Mouse (Mus musculus): ENCODE results near the gene Ifrd2.

- TF ChIP-seq POLR2A (IDR thresholded peaks at IDR 0.05; ENCODE audit: control insufficient read depth, low read depth, low read length): no peak
- no peak for TF ChIP-seq CTCF (IDR thresholded peaks at IDR 0.05; ENCODE audit: control insufficient read depth, insufficient read depth, insufficient replicate concordance, low read depth, low read length)
Observed at GRCm38 (mm10) chr9:107624951-107625350, 37.5 kb downstream of the Ifrd2 start.

Data from testis, adult 2 months (tissue).